Mouse (Mus musculus): ENCODE data around the gene Serpinb5.
"Not testable (repeated sequence)": the region's sequence is repeated elsewhere in the genome, so short reads cannot be mapped to it uniquely, and the experiment has no call there.

Gene Serpinb5

GRCm38 (mm10) chr1:106860847-106861246 is at the start of gene Serpinb5:
Gene Serpinb5, plus strand, starts transcription at chr1:106861173.
- no peak for DNase-seq (ENCODE audit: extremely low spot score, low read depth, low spot score)

GRCm38 (mm10) chr1:106814864-106815263 is 46.1 kb upstream of the Serpinb5 start:
- no peak for DNase-seq (ENCODE audit: extremely low spot score, low read depth, low spot score)

- no peak for DNase-seq (ENCODE audit: extremely low spot score, low read depth, low spot score)
Observed at GRCm38 (mm10) chr1:106815265-106815664, 45.7 kb upstream of the Serpinb5 start.

GRCm38 (mm10) chr1:106816766-106817165 is 44.2 kb upstream of the Serpinb5 start:
- no peak for DNase-seq (ENCODE audit: extremely low spot score, low read depth, low spot score)

GRCm38 (mm10) chr1:106818323-106818722 is 42.6 kb upstream of the Serpinb5 start:
- DNase-seq (ENCODE audit: extremely low spot score, low read depth, low spot score) = no peak

GRCm38 (mm10) chr1:106822297-106822696 is 38.7 kb upstream of the Serpinb5 start:
- no peak for DNase-seq (ENCODE audit: extremely low spot score, low read depth, low spot score)

GRCm38 (mm10) chr1:106828784-106829183 is 32.2 kb upstream of the Serpinb5 start:
- DNase-seq (ENCODE audit: extremely low spot score, low read depth, low spot score) = no peak

GRCm38 (mm10) chr1:106865543-106865942 is 4.6 kb downstream of the Serpinb5 start:
- DNase-seq (ENCODE audit: extremely low spot score, low read depth, low spot score) = no peak

- DNase-seq (ENCODE audit: extremely low spot score, low read depth, low spot score) = no peak
Observed at GRCm38 (mm10) chr1:106866029-106866428, 5.1 kb downstream of the Serpinb5 start.

GRCm38 (mm10) chr1:106866768-106867167 is 5.8 kb downstream of the Serpinb5 start:
- no peak for DNase-seq (ENCODE audit: extremely low spot score, low read depth, low spot score)

GRCm38 (mm10) chr1:106869986-106870385 is 9.0 kb downstream of the Serpinb5 start:
- no peak for DNase-seq (ENCODE audit: extremely low spot score, low read depth, low spot score)

GRCm38 (mm10) chr1:106875193-106875886 is 14.4 kb downstream of the Serpinb5 start:
- no peak for DNase-seq (ENCODE audit: extremely low spot score, low read depth, low spot score)

- DNase-seq (ENCODE audit: extremely low spot score, low read depth, low spot score) = no peak
Observed at GRCm38 (mm10) chr1:106876147-106876546, 15.2 kb downstream of the Serpinb5 start.

- DNase-seq (ENCODE audit: extremely low spot score, low read depth, low spot score) = no peak
Observed at GRCm38 (mm10) chr1:106882723-106883122, 21.8 kb downstream of the Serpinb5 start.

- DNase-seq (ENCODE audit: extremely low spot score, low read depth, low spot score) = no peak
Observed at GRCm38 (mm10) chr1:106883369-106883768, 22.4 kb downstream of the Serpinb5 start.

- no peak for DNase-seq (ENCODE audit: extremely low spot score, low read depth, low spot score)
Observed at GRCm38 (mm10) chr1:106883812-106884211, 22.8 kb downstream of the Serpinb5 start.

GRCm38 (mm10) chr1:106895142-106895541 is 34.2 kb downstream of the Serpinb5 start:
- DNase-seq (ENCODE audit: extremely low spot score, low read depth, low spot score) = not testable (repeated sequence)

- no peak for DNase-seq (ENCODE audit: extremely low spot score, low read depth, low spot score)
Observed at GRCm38 (mm10) chr1:106901406-106901805, 40.4 kb downstream of the Serpinb5 start.

- no peak for DNase-seq (ENCODE audit: extremely low spot score, low read depth, low spot score)
Observed at GRCm38 (mm10) chr1:106931954-106932353, 71.0 kb downstream of the Serpinb5 start.
